Mouse (Mus musculus): ENCODE results near the gene Lrrc15.

Lrrc15 gene

GRCm38 (mm10) chr16:30236091-30236699, 46.9 kb downstream of the Lrrc15 start:
- peak; percentile 92 for ATAC-seq (ENCODE audit: low TSS enrichment)

- ATAC-seq (ENCODE audit: low TSS enrichment): peak; percentile 10; the same call in 1 of the 2 replicates
Observed at GRCm38 (mm10) chr16:30235577-30235976, 47.5 kb downstream of the Lrrc15 start.

GRCm38 (mm10) chr16:30234636-30235546, 48.2 kb downstream of the Lrrc15 start:
- no peak for ATAC-seq (ENCODE audit: low TSS enrichment)

- ATAC-seq (ENCODE audit: low TSS enrichment): no peak
Observed at GRCm38 (mm10) chr16:30234077-30234476, 49.0 kb downstream of the Lrrc15 start.

GRCm38 (mm10) chr16:30231882-30232604, 51.0 kb downstream of the Lrrc15 start:
- ATAC-seq (ENCODE audit: low TSS enrichment): no peak

- no peak for ATAC-seq (ENCODE audit: low TSS enrichment)
Observed at GRCm38 (mm10) chr16:30227352-30227751, 55.7 kb downstream of the Lrrc15 start.

- ATAC-seq (ENCODE audit: low TSS enrichment): no peak
Observed at GRCm38 (mm10) chr16:30221161-30221782, 61.8 kb downstream of the Lrrc15 start.

Data from frontal cortex, adult (tissue).